Mouse (Mus musculus) intestine, embryonic 16.5 days (tissue): Measurements from ENCODE around the gene Ramp1. TPM values are rescaled to one million over a fixed set of nuclear protein-coding genes. Genes with fewer than 3 reads are reported as not detected.

ENCODE experiments used
- ATAC-seq: fragments of 200-750 bp; cut with Nextera tagmentation; 2 replicates; pipeline ENCODE4 v1.8.0; 2017; ENCODE audit warnings: moderate TSS enrichment, moderate library complexity
- H3K27ac ChIP-seq: fragments of 300-500 bp; sonication (generic); 2 replicates; pipeline ENCODE4 v1.5.1; 2014; ENCODE audit warnings: mild to moderate bottlenecking, low read length
- H3K27me3 ChIP-seq: fragments of 300-500 bp; sonication (generic); replicated peaks from 2 replicates; pipeline ENCODE4 v1.6.1; 2014; ENCODE audit warnings: low read length, control low read depth, mixed read lengths; ENCODE audit not compliant: control insufficient read depth, insufficient read depth
- H3K36me3 ChIP-seq: fragments of 300-500 bp; sonication (generic); 2 replicates; pipeline ENCODE4 v1.6.1; 2014; ENCODE audit warnings: low read length, control low read depth; ENCODE audit not compliant: control insufficient read depth, insufficient read depth
- H3K4me1 ChIP-seq: fragments of 300-500 bp; sonication (generic); 2 replicates; pipeline ENCODE4 v1.6.1; 2014; ENCODE audit warnings: low read length, control low read depth, mixed read lengths; ENCODE audit not compliant: control insufficient read depth, insufficient read depth
- H3K4me2 ChIP-seq: fragments of 300-500 bp; sonication (generic); 2 replicates; pipeline ENCODE4 v1.6.1; 2014; ENCODE audit warnings: low read depth, low read length, control low read depth
- H3K4me3 ChIP-seq: fragments of 300-500 bp; sonication (generic); 2 replicates; pipeline ENCODE4 v1.5.1; 2014; ENCODE audit warnings: mild to moderate bottlenecking, low read length
- H3K9ac ChIP-seq: fragments of 300-500 bp; sonication (generic); 2 replicates; pipeline ENCODE4 v1.6.1; 2014; ENCODE audit warnings: low read depth, low read length
- H3K9me3 ChIP-seq: fragments of 300-500 bp; sonication (generic); 2 replicates; pipeline ENCODE4 v1.6.1; 2016; ENCODE audit warnings: low read length, control low read depth; ENCODE audit not compliant: control insufficient read depth
- WGBS: fragments of 180-500 bp; shearing (Covaris S2); extraction: QIAGEN DNeasy Blood & Tissue Kit; methylation state at CpG from one replicate; pipeline ENCODE4 v1.1.7; 2014; 5-methylcytosine and 5-hydroxymethylcytosine counted together
- polyA plus RNA-seq: library from polyadenylated mRNA; unstranded; fragments of >200 nt; fragmentation: Nextera tagmentation; extraction: Ambion mirVana; gene quantifications from 2 replicates; pipeline ENCODE4 v1.2.1, GENCODE M21; 2015

The Ramp1 gene
- polyA plus RNA-seq, 1 experiment from 2014 or later = 11.9 TPM

DNA sequence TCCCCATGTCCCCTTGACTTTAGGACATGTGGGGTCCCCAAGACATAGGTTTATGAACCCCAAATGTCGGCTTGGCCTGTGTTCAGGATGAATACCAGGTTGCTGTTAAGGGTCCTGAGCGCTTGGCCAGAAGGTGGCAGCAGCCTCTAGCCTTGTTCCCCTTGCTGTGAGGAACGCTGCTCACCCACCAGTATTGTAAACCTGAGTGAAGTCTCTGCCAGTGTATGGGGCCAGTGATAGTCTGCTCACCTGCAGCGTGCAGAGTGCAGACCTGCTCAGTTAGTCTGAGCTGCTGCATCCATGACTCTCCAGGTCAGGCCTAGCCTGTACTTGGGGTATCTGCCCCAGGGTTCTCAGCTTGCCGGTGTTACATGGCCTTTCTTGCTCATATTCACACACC is 536 bp upstream of the Ramp1 start:
- peak; percentile 39 for ATAC-seq

DNA sequence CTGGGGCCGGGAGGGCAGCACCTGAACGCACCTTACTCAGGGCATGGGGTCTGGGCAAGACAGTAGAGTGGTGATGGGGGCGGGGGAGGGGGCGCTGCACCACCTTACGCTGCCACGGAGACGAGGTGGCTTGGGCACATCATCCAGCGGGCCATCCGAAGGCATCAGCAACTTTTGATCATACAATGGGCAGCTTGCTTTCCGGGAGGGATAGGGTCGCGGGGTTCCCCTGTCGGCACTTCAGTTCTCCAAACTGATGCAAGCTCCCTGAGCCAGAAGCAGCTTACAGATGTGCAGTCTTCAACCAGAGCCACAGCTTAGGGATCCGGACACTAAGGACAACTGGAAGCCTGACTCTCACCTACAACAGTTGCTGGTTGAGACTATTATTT is 548 bp downstream of the Ramp1 start:
- no peak overlapping the region for H3K27ac ChIP-seq
- 8% methylated on average over 14 of the region's 14 CpGs for WGBS
- peak overlapping the region; percentile 66 for H3K9ac ChIP-seq
- H3K27me3 ChIP-seq = 0 out of 2 replicates have a peak, but pooled peaks cover 8% of the 10 kb centered on the region
- peak overlapping the region; percentile 50 for H3K4me3 ChIP-seq
- no peak for ATAC-seq
- H3K4me1 ChIP-seq = peaks cover 17% of the 10 kb centered on the region
- H3K36me3 ChIP-seq = no peaks in the 10 kb centered on the region
- H3K9me3 ChIP-seq = no peaks in the 10 kb centered on the region
- H3K4me2 ChIP-seq = peak overlapping the region; percentile 71

More for the DNA sequence above, 536 bp upstream of the Ramp1 start:
- H3K36me3 ChIP-seq = no peaks in the 10 kb centered on the region
- H3K27me3 ChIP-seq = 0 out of 2 replicates have a peak, but pooled peaks cover 8% of the 10 kb centered on the region
- no peaks in the 10 kb centered on the region for H3K9me3 ChIP-seq
- no peak overlapping the region for H3K27ac ChIP-seq
- H3K4me2 ChIP-seq = no peak overlapping the region
- peaks cover 17% of the 10 kb centered on the region for H3K4me1 ChIP-seq
- no peak overlapping the region for H3K4me3 ChIP-seq
- H3K9ac ChIP-seq = no peak overlapping the region
- 27% methylated on average over 5 of the region's 5 CpGs for WGBS

DNA sequence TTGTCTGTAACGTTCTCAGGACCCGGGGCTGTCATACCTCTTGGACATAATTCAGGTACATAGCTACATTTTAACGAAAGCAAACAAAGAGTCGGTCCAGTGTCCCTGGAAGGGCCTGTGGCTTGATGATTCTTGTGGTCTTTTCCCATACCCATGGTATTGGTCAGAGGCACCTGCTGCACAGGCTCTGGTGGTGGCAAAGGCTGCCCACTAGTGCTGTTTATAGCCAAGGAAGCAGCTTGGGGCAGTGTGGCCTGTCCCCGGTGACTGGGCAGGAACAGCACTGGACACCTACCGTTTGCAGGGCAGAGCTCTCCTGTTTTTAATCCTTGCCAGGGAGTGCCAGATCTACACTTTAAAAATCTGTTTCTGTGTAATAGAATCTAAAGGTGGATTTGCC is 1.1 kb downstream of the Ramp1 start:
- Histone ChIP-seq H3K4me2 (peak overlapping the region; percentile 71), H3K27me3 (0 out of 2 replicates have a peak, but pooled peaks cover 8% of the 10 kb centered on the region), H3K36me3 (no peaks in the 10 kb centered on the region), H3K4me1 (peaks cover 17% of the 10 kb centered on the region), H3K9me3 (no peaks in the 10 kb centered on the region), H3K27ac (no peak overlapping the region), H3K4me3 (peak overlapping the region; percentile 50), H3K9ac (no peak overlapping the region)
- ATAC-seq = no peak
- 45% methylated on average over 6 of the region's 6 CpGs for WGBS

DNA sequence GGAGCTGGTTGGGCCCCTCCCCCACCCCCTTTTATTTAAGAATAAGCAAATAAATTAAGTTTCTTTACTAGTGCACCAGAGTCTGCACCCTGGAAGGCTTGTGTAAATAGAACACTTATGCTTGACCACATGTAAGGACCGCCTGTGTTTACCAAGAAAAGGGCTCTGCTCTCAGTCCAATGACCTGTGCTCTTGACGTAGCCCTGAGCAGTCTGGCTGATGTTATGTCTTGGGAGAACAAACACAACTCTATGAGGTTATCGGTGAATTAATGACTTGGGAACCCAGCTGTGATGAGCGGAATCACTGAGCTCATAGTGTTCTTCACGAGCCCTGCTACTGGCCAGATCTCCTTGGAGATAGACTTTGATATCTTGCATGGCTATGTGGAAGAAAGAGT is 1.6 kb downstream of the Ramp1 start:
- 0 out of 2 replicates have a peak overlapping the region, but pooled peaks have one; percentile 38 for H3K27ac ChIP-seq
- peak overlapping the region; percentile 21; the same call in 1 of the 2 replicates for H3K4me2 ChIP-seq
- H3K9ac ChIP-seq = no peak overlapping the region
- 17% methylated on average over 5 of the region's 5 CpGs for WGBS
- H3K27me3 ChIP-seq = 0 out of 2 replicates have a peak, but pooled peaks cover 8% of the 10 kb centered on the region
- no peaks in the 10 kb centered on the region for H3K9me3 ChIP-seq
- no peak overlapping the region; the same call in 1 of the 2 replicates for H3K4me3 ChIP-seq
- H3K36me3 ChIP-seq = no peaks in the 10 kb centered on the region
- peaks cover 17% of the 10 kb centered on the region for H3K4me1 ChIP-seq
- ATAC-seq = peak; percentile 59

DNA sequence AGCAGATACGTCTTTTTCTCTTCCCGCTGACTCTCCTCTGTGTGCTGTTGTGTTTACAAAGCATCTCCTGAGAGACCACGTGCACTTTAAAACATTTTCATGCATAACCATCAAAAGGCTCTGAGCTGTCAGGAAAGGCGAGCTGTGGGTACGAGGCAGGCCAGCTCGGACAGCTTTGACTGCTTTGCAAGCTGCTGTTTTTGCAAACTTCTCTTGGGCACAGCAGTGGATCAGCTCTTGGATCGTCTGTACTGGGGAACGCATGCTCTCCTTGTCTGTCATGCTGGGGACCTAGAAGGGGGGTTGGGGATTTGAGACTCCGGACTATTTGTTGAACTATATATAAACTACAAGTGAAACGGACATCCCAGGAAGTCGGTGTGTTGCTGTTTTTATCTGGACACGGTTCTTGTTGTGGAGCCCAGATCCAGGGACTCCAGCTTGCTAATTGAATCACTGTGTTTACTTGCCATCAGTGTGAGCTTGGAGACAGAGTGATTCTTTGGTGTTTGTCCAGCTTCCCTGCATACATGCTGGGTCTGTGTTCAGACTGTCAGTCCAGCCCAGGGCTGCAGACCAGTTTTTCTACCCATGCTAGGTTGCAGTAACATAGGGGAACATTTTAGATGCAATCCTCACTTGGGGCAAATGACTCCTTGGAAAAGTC is 2.3 kb downstream of the Ramp1 start:
- peak overlapping the region; percentile 38; the same call in 1 of the 2 replicates for H3K27ac ChIP-seq
- no peak for ATAC-seq
- H3K27me3 ChIP-seq = 0 out of 2 replicates have a peak, but pooled peaks cover 8% of the 10 kb centered on the region
- WGBS = 13% methylated on average over 12 of the region's 12 CpGs
- H3K4me2 ChIP-seq = peak overlapping the region; percentile 21
- H3K4me1 ChIP-seq = peaks cover 17% of the 10 kb centered on the region
- H3K9me3 ChIP-seq = no peaks in the 10 kb centered on the region
- 0 out of 2 replicates have a peak overlapping the region, but pooled peaks have one; percentile 7 for H3K4me3 ChIP-seq
- peak overlapping the region; percentile 48 for H3K9ac ChIP-seq
- no peaks in the 10 kb centered on the region for H3K36me3 ChIP-seq

DNA sequence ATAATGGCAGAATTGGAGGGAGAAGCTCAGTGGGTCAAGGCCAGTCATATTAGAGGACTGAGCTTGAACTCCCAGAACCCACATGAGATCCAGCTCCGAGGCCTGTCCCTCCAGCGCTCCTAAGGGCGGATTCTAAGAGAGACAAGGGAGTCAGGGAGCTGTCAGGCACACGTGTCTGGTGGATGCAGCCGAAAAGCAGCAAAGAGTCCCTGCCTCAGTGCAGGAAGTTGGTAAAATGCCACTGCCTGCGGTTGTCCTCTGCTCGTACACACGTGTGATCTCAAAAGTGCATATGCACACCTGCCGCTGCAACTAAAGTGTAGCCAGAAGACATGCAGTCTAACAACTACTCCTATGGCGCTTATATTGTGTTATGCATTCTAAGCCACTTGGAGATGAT is 3.7 kb downstream of the Ramp1 start:
- no peaks in the 10 kb centered on the region for H3K36me3 ChIP-seq
- no peaks in the 10 kb centered on the region for H3K9me3 ChIP-seq
- 87% methylated on average over 10 of the region's 10 CpGs for WGBS

DNA sequence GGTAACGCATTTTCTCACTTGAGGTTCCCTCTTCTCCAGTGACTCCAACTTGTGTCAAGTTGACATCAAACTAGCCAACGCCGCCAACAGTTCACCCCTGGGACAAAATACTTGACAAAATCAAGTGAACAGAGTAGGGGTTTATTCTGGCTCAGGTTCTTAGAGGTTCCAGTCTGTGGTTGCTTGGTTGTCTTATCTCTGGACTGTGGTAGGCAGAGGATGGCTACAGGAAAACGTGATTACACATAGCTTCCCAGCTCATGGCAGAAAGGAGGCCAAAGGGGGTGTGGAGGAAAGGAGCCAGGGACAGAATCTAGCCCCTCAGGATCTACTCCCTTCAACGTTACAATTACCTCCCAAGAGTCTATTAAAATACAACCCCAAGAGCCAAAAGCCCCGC is 7.1 kb downstream of the Ramp1 start:
- Histone ChIP-seq H3K9ac (no peak overlapping the region), H3K4me1 (peaks cover 5% of the 10 kb centered on the region; the same call in 1 of the 2 replicates), H3K27ac (no peak overlapping the region), H3K9me3 (no peaks in the 10 kb centered on the region), H3K36me3 (no peaks in the 10 kb centered on the region), H3K4me3 (no peak overlapping the region), H3K27me3 (no peaks in the 10 kb centered on the region), H3K4me2 (no peak overlapping the region)
- ATAC-seq = no peak
- 85% methylated on average over 6 of the region's 6 CpGs for WGBS

More for the DNA sequence above, 3.7 kb downstream of the Ramp1 start:
- no peak overlapping the region for H3K4me3 ChIP-seq
- H3K9ac ChIP-seq = no peak overlapping the region
- H3K27ac ChIP-seq = no peak overlapping the region
- no peak for ATAC-seq
- H3K4me1 ChIP-seq = peaks cover 17% of the 10 kb centered on the region
- H3K4me2 ChIP-seq = no peak overlapping the region
- 0 out of 2 replicates have a peak, but pooled peaks cover 7% of the 10 kb centered on the region for H3K27me3 ChIP-seq

DNA sequence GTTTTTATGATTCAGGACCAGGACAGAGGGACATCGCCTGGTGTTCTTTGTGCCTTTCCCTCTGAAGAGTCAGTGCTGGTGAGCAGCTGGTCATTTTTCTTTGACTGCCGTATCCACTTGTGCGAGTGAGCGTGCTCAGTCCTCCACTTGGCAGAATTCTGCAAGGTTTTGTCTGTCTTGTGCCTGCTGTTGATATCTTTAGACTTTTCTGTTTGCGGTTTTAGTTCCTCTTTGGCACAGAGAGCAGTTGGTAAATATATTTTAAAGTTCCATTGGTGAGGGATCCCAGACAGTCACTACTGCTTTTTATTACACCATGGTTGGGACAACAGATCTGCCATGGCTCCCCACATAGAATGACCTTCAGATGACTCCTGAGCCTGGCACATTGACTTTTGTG is 7.7 kb downstream of the Ramp1 start:
- no peak overlapping the region for H3K4me3 ChIP-seq
- no peaks in the 10 kb centered on the region for H3K4me1 ChIP-seq
- H3K9me3 ChIP-seq = no peaks in the 10 kb centered on the region
- no peak overlapping the region for H3K9ac ChIP-seq
- no peaks in the 10 kb centered on the region for H3K27me3 ChIP-seq
- H3K36me3 ChIP-seq = no peaks in the 10 kb centered on the region
- no peak for ATAC-seq
- H3K4me2 ChIP-seq = no peak overlapping the region
- H3K27ac ChIP-seq = no peak overlapping the region
- 90% methylated on average over 5 of the region's 5 CpGs for WGBS

DNA sequence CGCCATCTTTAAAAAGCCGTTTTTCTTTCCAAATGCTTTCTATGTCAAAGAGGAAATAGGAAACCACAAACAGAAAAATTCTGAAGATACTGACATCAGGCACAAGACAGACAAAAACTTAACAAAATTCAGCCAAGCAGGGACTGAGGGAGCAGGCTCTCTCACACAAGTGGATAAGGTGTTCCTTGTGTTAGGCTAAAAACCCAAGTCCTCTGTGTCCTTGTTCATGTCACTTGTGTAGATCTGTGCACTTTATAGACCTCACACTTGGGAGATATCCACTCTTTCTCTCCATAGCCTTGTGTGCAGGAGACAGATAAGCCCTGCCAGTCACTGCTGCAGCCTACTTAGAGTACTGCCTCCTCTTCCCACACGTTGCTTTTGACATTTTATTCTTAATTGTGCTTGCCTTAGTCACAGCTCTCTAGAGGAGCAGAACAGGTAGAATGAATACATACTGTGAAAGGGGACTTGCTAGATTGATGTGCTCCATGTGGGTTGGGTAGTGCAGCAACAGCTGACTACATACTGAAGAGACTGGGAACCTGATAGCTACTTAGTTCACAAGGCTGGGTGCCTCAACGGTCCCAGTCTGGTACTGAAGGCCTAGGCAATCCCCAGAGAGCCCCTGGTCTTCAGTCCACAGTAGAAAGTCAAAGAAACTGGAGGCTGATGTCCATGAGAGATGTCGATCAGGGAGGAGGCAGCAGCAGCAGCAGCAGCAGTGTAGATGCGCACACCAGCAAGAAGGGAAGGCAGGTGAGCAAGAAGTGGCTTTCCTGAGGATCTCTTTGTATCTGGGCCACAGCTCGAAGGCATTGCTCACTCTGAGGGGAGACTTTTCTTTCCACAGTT is 8.4 kb downstream of the Ramp1 start:
- H3K4me3 ChIP-seq = no peak overlapping the region
- no peak for ATAC-seq
- WGBS = 88% methylated on average over 7 of the region's 7 CpGs
- H3K27ac ChIP-seq = no peak overlapping the region
- H3K9ac ChIP-seq = no peak overlapping the region
- no peaks in the 10 kb centered on the region for H3K36me3 ChIP-seq
- no peak overlapping the region for H3K4me2 ChIP-seq
- H3K4me1 ChIP-seq = no peaks in the 10 kb centered on the region
- no peaks in the 10 kb centered on the region for H3K27me3 ChIP-seq
- no peaks in the 10 kb centered on the region for H3K9me3 ChIP-seq
